Comparison of ENCODE assay signal across 1 mouse cellular context in genomic region chr4:128796788-128797187, GRCm38 (mm10).
TF ChIP-seq lines count a peak whose summit lies in the region.

No protein-coding gene starts in this region.

TF ChIP-seq in CH12.LX, 34 proteins besides CTCF, POLR2A, EP300 and RAD21 (continued from another document):
- TF ChIP-seq E2F4 (IDR thresholded peaks at IDR 0.05; ENCODE audit: insufficient replicate concordance, low read depth, low read length) (no peak), ETS1 (conservative IDR thresholded peaks at IDR 0.05; ENCODE audit: low read depth, low read length) (no peak), SIN3A (IDR thresholded peaks at IDR 0.05; ENCODE audit: low read length) (no peak), KAT2A (IDR thresholded peaks at IDR 0.05; ENCODE audit: insufficient replicate concordance, low read length) (no peak), MEF2A (IDR thresholded peaks at IDR 0.05; ENCODE audit: borderline replicate concordance, low read depth, low read length) (no peak), ZKSCAN1 (IDR thresholded peaks at IDR 0.05; ENCODE audit: borderline replicate concordance, low read depth, low read length) (no peak), MYC (IDR thresholded peaks at IDR 0.05; ENCODE audit: low read depth, low read length) (no peak), RCOR1 (conservative IDR thresholded peaks at IDR 0.05; ENCODE audit: low read depth, low read length) (no peak)
